Mouse (Mus musculus) megakaryocyte, embryonic 14.5 days (primary cell): Measurements from ENCODE around the gene Polr1b.

Experiments used
- FLI1 ChIP-seq: IDR thresholded peaks from 2 replicates; pipeline ENCODE4 v1.6.1; 2012; ENCODE audit warnings: low read length, inconsistent platforms, mixed read lengths
- GATA1 ChIP-seq: IDR thresholded peaks from 3 replicates; pipeline ENCODE4 v1.6.1; 2012; ENCODE audit warnings: mixed read lengths, low read length, inconsistent platforms, borderline replicate concordance

DNA sequence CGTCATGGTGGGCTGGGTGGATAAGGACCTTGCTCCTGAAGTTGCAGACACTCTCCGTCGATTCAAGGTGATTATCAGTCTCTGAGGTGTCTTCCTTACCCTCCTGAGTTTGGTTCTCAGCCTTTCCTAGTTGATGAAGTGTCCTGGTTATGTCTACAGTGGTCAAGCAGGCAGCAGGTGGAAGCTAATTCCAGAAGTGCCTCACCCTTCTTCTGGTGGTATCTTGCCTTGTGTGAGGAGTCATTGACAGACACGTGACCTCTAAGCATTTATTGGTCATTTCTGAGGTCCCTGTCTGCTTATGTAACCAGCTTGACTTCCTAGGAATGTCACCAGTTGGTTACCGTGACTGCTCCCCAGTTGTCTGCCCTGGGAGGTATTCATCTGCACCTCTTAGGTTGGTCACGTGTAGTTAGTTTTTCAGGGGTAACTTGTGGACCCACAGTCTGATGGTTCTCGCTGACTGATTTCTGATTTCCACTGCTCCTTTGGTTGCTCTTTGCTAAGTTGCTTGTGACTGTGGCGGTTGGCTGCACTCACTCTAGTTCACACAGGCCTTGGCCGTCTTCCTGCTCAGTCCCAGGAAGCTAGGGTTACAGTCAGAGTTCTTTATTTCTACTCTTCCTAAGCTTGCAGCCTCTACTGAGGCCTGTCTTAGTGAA is 15.0 kb downstream of the Polr1b start:
- TF ChIP-seq GATA1 (no peak), FLI1 (no peak)
